3 mouse cellular contexts compared by ENCODE assay signal in genomic region chr19:6895608-6896305, GRCm38 (mm10). TPM values are rescaled to one million over a fixed set of nuclear protein-coding genes. Genes with fewer than 3 reads are reported as not detected.
"Had no signal": no experiment of that assay in that cellular context is flagged by ENCODE, and none has a peak within 500 bp of the region (broad histone marks: within the 10 kb centered on the region; RNA-seq: fewer than 3 reads in every experiment).

No protein-coding gene starts in this region.

RNA-seq across cellular contexts. Expression of gene Catsperz, which starts 29.4 kb away (rescaled TPM):
- total RNA-seq: liver, adult 2 months; megakaryocyte, adult 5-6 weeks had no signal
- polyA plus RNA-seq: liver, adult 2 months; macrophage had no signal
